Mouse (Mus musculus): Measurements from ENCODE around the gene Ppp1r12a. TPM values are rescaled to one million over a fixed set of nuclear protein-coding genes. Genes with fewer than 3 reads are reported as not detected.
A peak's percentile ranks its signal among the peaks of the same experiment; 100 is the strongest.

Gene Ppp1r12a
- polyA plus RNA-seq, 1 experiment from 2014 or later: 108 TPM

GRCm38 (mm10) chr10:108184763-108185162, 22.8 kb downstream of the Ppp1r12a start:
- no peak for ATAC-seq (ENCODE audit: insufficient read depth, low FRiP score, low read depth)
- Histone ChIP-seq H3K4me2 (no peak overlapping the region), H3K9ac (no peak overlapping the region), H3K36me3 (no peaks in the 10 kb centered on the region), H3K27ac (0 out of 2 replicates have a peak overlapping the region, but pooled peaks have one; percentile 26), H3K9me3 (no peaks in the 10 kb centered on the region), H3K4me3 (replicated peaks) (no peak overlapping the region), H3K4me1 (no peaks in the 10 kb centered on the region; the same call in 1 of the 2 replicates), H3K27me3 (replicated peaks) (no peaks in the 10 kb centered on the region)
- WGBS: 63% methylated on average over 8 of the region's 8 CpGs

GRCm38 (mm10) chr10:108185265-108185664, 23.3 kb downstream of the Ppp1r12a start:
- H3K9ac ChIP-seq: no peak overlapping the region
- no peak overlapping the region for H3K4me2 ChIP-seq
- H3K27me3 ChIP-seq (replicated peaks): no peaks in the 10 kb centered on the region
- H3K9me3 ChIP-seq: no peaks in the 10 kb centered on the region
- 80% methylated on average over 3 of the region's 3 CpGs for WGBS
- H3K4me3 ChIP-seq (replicated peaks): no peak overlapping the region
- no peaks in the 10 kb centered on the region for H3K36me3 ChIP-seq
- H3K27ac ChIP-seq: no peak overlapping the region
- ATAC-seq (ENCODE audit: insufficient read depth, low FRiP score, low read depth): no peak
- H3K4me1 ChIP-seq: no peaks in the 10 kb centered on the region; the same call in 1 of the 2 replicates

GRCm38 (mm10) chr10:108189303-108189702, 27.3 kb downstream of the Ppp1r12a start:
- Histone ChIP-seq H3K27ac (no peak overlapping the region), H3K4me1 (no peaks in the 10 kb centered on the region; the same call in none of the 2 replicates), H3K4me3 (replicated peaks) (no peak overlapping the region), H3K9me3 (no peaks in the 10 kb centered on the region), H3K4me2 (no peak overlapping the region), H3K27me3 (replicated peaks) (no peaks in the 10 kb centered on the region), H3K36me3 (no peaks in the 10 kb centered on the region), H3K9ac (no peak overlapping the region)
- WGBS: 85% methylated on average over 2 of the region's 2 CpGs
- ATAC-seq (ENCODE audit: insufficient read depth, low FRiP score, low read depth): no peak

- H3K36me3 ChIP-seq: no peaks in the 10 kb centered on the region
- no peak overlapping the region for H3K27ac ChIP-seq
- no peak overlapping the region for H3K4me2 ChIP-seq
- H3K9ac ChIP-seq: no peak overlapping the region
- H3K4me1 ChIP-seq: no peaks in the 10 kb centered on the region; the same call in none of the 2 replicates
- no peaks in the 10 kb centered on the region for H3K9me3 ChIP-seq
- 83% methylated on average over 3 of the region's 3 CpGs for WGBS
- H3K4me3 ChIP-seq (replicated peaks): no peak overlapping the region
- no peaks in the 10 kb centered on the region for H3K27me3 ChIP-seq (replicated peaks)
- no peak for ATAC-seq (ENCODE audit: insufficient read depth, low FRiP score, low read depth)
Measured at GRCm38 (mm10) chr10:108189986-108190385, 28.0 kb downstream of the Ppp1r12a start.

GRCm38 (mm10) chr10:108190626-108191025, 28.6 kb downstream of the Ppp1r12a start:
- Histone ChIP-seq H3K4me3 (replicated peaks) (no peak overlapping the region), H3K4me1 (no peaks in the 10 kb centered on the region; the same call in none of the 2 replicates), H3K4me2 (no peak overlapping the region), H3K9ac (no peak overlapping the region), H3K27ac (no peak overlapping the region), H3K36me3 (no peaks in the 10 kb centered on the region), H3K27me3 (replicated peaks) (no peaks in the 10 kb centered on the region), H3K9me3 (no peaks in the 10 kb centered on the region)
- ATAC-seq (ENCODE audit: insufficient read depth, low FRiP score, low read depth): no peak

- no peak overlapping the region for H3K4me2 ChIP-seq
- no peak for ATAC-seq (ENCODE audit: insufficient read depth, low FRiP score, low read depth)
- no peaks in the 10 kb centered on the region; the same call in none of the 2 replicates for H3K4me1 ChIP-seq
- 59% methylated on average over 8 of the region's 8 CpGs for WGBS
- H3K4me3 ChIP-seq (replicated peaks): no peak overlapping the region
- H3K9ac ChIP-seq: no peak overlapping the region
- H3K36me3 ChIP-seq: no peaks in the 10 kb centered on the region
- peak overlapping the region; percentile 6; the same call in 1 of the 2 replicates for H3K27ac ChIP-seq
- no peaks in the 10 kb centered on the region for H3K27me3 ChIP-seq (replicated peaks)
- H3K9me3 ChIP-seq: no peaks in the 10 kb centered on the region
Measured at GRCm38 (mm10) chr10:108191381-108191787, 29.4 kb downstream of the Ppp1r12a start.

DNA sequence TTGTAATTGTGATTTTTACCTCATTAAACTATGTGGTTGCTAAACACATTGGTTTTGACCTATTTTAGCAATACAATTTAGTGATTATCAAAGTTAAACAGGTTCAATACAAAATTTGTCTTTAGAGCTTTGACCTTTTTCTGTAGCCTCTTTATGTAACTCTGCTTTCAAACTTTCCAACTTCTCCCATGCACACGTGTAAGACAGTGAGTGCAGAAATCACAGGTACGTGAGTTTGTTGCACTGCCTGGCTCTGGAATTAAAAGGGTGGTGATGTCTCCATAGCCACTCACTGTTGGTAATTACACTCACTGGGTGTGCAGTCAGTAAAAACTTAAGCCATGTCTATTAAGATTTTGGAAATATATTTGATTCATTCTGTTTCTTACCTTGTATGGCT, 30.3 kb downstream of the Ppp1r12a start:
- Histone ChIP-seq H3K9me3 (no peaks in the 10 kb centered on the region), H3K36me3 (no peaks in the 10 kb centered on the region), H3K27me3 (replicated peaks) (no peaks in the 10 kb centered on the region), H3K9ac (no peak overlapping the region), H3K4me3 (replicated peaks) (no peak overlapping the region), H3K4me1 (no peaks in the 10 kb centered on the region; the same call in none of the 2 replicates), H3K27ac (no peak overlapping the region), H3K4me2 (no peak overlapping the region)
- ATAC-seq (ENCODE audit: insufficient read depth, low FRiP score, low read depth): no peak
- 60% methylated on average over 2 of the region's 2 CpGs for WGBS

- Histone ChIP-seq H3K27ac (no peak overlapping the region), H3K9ac (no peak overlapping the region), H3K9me3 (no peaks in the 10 kb centered on the region), H3K4me3 (replicated peaks) (no peak overlapping the region), H3K27me3 (replicated peaks) (no peaks in the 10 kb centered on the region), H3K4me2 (no peak overlapping the region), H3K36me3 (no peaks in the 10 kb centered on the region), H3K4me1 (no peaks in the 10 kb centered on the region; the same call in 1 of the 2 replicates)
- 91% methylated on average over 2 of the region's 2 CpGs for WGBS
- no peak for ATAC-seq (ENCODE audit: insufficient read depth, low FRiP score, low read depth)
Measured at GRCm38 (mm10) chr10:108196124-108196523, 34.1 kb downstream of the Ppp1r12a start.

DNA sequence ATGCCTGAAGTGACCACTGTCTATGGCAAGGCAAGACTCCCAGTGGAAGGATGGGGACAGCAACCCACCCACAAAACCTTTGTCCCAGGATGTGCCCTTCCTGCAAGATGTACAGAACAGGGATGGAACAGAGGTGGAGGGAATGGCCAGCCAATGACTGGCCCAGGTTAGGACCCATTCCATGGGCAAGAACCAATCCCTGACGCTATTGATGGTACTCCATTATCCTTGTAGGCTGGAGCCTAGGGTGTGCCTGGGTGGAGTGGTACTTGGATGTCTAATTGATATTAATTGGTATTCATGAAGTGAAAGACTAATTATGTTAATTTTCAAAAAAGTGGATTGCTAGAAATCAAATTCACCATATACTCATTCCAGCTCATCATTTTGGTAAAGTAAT, 35.5 kb downstream of the Ppp1r12a start:
- no peak overlapping the region for H3K9ac ChIP-seq
- no peak overlapping the region for H3K4me2 ChIP-seq
- H3K36me3 ChIP-seq: no peaks in the 10 kb centered on the region
- no peak overlapping the region for H3K4me3 ChIP-seq (replicated peaks)
- no peaks in the 10 kb centered on the region for H3K27me3 ChIP-seq (replicated peaks)
- H3K27ac ChIP-seq: no peak overlapping the region
- H3K9me3 ChIP-seq: no peaks in the 10 kb centered on the region
- 94% methylated on average over 1 of the region's 1 CpGs for WGBS
- no peak for ATAC-seq (ENCODE audit: insufficient read depth, low FRiP score, low read depth)
- no peaks in the 10 kb centered on the region for H3K4me1 ChIP-seq

DNA sequence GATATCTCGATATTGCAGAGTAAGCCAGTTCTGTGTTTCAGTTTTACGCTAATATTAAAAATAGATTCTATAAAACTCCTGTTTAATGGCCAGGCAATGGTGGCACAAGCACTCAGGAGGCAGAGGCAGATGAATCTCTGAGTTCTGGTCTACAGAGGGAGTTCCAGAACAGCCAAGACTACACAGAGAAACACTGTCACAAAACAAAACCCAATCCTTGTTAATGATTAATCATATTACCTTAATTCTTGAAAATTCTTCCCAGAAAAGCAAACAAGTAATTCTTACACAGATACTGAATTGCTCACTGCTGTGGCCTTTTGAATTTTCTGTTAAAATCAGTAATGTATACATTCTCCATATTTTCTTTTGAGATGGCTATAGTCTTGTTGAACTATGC, 37.0 kb downstream of the Ppp1r12a start:
- Histone ChIP-seq H3K36me3 (no peaks in the 10 kb centered on the region), H3K4me1 (no peaks in the 10 kb centered on the region), H3K9me3 (no peaks in the 10 kb centered on the region), H3K27me3 (replicated peaks) (no peaks in the 10 kb centered on the region), H3K4me3 (replicated peaks) (no peak overlapping the region), H3K4me2 (no peak overlapping the region), H3K9ac (no peak overlapping the region), H3K27ac (no peak overlapping the region)
- no peak for ATAC-seq (ENCODE audit: insufficient read depth, low FRiP score, low read depth)
- WGBS: 87% methylated on average over 2 of the region's 2 CpGs

- no peak for ATAC-seq (ENCODE audit: insufficient read depth, low FRiP score, low read depth)
- no peak overlapping the region for H3K27ac ChIP-seq
- no peaks in the 10 kb centered on the region for H3K27me3 ChIP-seq (replicated peaks)
- no peak overlapping the region for H3K4me2 ChIP-seq
- 94% methylated on average over 4 of the region's 4 CpGs for WGBS
- H3K9me3 ChIP-seq: no peaks in the 10 kb centered on the region
- no peaks in the 10 kb centered on the region for H3K4me1 ChIP-seq
- H3K9ac ChIP-seq: no peak overlapping the region
- H3K4me3 ChIP-seq (replicated peaks): no peak overlapping the region
- H3K36me3 ChIP-seq: no peaks in the 10 kb centered on the region
Measured at GRCm38 (mm10) chr10:108202126-108202525, 40.1 kb downstream of the Ppp1r12a start.

GRCm38 (mm10) chr10:108203440-108203839, 41.4 kb downstream of the Ppp1r12a start:
- H3K36me3 ChIP-seq: no peaks in the 10 kb centered on the region
- ATAC-seq (ENCODE audit: insufficient read depth, low FRiP score, low read depth): no peak
- H3K4me2 ChIP-seq: no peak overlapping the region
- H3K27me3 ChIP-seq (replicated peaks): no peaks in the 10 kb centered on the region
- no peak overlapping the region for H3K4me3 ChIP-seq (replicated peaks)
- H3K9ac ChIP-seq: no peak overlapping the region
- no peaks in the 10 kb centered on the region for H3K4me1 ChIP-seq
- H3K9me3 ChIP-seq: no peaks in the 10 kb centered on the region
- H3K27ac ChIP-seq: no peak overlapping the region

- H3K27me3 ChIP-seq (replicated peaks): no peaks in the 10 kb centered on the region
- no peak overlapping the region for H3K27ac ChIP-seq
- no peaks in the 10 kb centered on the region for H3K9me3 ChIP-seq
- 84% methylated on average over 5 of the region's 5 CpGs for whole genome bisulfite sequencing
- no peak overlapping the region for H3K4me2 ChIP-seq
- no peak overlapping the region for H3K4me3 ChIP-seq (replicated peaks)
- no peaks in the 10 kb centered on the region for H3K36me3 ChIP-seq
- no peak for ATAC-seq (ENCODE audit: insufficient read depth, low FRiP score, low read depth)
- no peaks in the 10 kb centered on the region for H3K4me1 ChIP-seq
- H3K9ac ChIP-seq: no peak overlapping the region
Measured at GRCm38 (mm10) chr10:108209396-108209795, 47.4 kb downstream of the Ppp1r12a start.
